Mouse (Mus musculus) thymus, postnatal 36 days (tissue): ENCODE measurements around the gene Ppp1r10.

Experiments used
- DNase-seq, 2 experiments: peaks; one replicate each; pipeline ENCODE4 v3.0.0; 2022; ENCODE audit warnings: mixed read lengths in 2 of 2

Ppp1r10 gene

DNA sequence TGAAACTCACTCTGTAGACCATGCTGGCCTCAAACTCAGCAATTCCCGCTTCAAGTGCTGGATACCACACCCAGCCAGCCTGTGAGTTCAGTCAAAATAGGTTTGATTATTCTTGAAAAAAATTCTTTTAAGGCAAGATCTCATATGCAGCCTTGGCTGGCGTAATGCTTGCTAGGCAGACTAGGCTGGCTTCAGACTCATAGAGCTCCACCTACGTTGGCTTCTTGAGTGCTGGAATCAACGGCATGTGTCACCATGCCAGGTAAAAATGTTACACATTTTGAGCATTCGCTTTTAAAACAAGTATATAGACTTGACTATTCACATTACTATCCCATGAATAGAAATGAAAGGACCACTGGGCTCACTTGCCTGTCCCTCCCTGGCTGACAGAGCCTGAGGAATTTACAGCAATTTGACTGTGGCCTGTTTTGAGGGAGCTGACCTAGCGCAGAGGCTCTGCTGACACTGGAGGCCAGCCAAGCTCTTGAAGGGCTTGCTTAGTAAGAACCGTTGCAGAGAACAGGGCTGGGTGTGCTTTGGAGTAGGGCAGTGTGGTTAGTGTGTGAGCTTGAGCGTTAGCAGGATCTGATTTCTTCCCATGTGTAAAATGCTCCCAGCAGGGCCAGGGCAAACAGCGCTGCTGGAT is 12.8 kb upstream of the Ppp1r10 start:
- no peak for DNase-seq

DNA sequence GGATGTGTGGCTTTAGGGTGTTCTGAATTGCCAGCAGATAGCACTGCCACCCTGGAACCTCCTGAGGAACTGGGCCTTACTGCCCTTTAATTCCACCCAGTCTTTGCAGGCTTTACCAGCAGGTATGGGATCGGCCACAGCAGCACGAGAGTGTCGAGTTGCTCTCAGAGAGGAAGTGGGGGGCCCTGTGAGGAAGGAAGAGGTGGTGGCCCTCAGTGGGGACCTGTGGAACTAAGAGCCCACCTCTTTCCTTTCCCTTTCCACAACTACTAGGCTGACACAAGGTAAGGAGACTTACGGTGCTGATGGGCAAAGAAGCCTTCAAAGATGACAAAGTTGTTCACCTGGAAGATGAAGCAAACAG is 12.3 kb upstream of the Ppp1r10 start:
- peak in 1 of 2 experiments; percentile 33 for DNase-seq

DNA sequence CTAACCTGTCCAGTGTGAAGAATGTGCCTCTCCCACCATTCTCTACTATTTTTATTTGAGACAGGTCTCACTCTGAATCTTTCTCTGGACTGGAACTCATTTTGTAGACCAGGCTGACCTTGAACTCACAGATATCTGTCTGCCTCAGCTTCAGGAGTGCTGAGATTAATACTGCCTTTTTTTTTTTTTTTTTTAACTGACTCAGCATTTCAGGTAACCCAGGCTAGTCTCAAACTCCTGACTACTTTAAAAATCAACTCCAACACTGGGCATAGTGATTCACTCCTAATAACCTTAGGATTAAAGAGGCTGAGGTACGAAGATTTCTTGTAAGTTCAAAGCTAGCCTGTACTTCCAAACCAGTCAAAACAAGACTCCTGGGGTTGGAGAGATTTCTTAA is 10.6 kb upstream of the Ppp1r10 start:
- DNase-seq: no peak

DNA sequence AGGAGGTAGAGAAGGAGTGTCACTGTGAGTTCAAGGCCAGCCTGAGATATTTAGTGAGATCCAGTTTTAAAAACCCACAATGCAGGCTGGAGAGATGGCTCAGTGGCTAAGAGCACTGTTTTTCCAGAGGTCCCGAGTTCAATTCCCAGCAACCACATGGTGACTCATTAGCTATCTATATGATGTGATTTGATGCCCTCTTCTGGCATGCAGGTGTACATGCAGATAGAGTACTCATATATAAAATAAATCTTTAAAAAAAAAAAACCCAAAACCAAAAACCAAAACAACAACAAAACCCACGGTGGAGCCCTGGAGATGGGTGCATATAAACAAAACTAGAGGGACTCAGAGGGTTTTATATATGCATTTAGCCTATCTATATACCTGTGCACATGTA is 8.6 kb upstream of the Ppp1r10 start:
- DNase-seq: no peak

DNA sequence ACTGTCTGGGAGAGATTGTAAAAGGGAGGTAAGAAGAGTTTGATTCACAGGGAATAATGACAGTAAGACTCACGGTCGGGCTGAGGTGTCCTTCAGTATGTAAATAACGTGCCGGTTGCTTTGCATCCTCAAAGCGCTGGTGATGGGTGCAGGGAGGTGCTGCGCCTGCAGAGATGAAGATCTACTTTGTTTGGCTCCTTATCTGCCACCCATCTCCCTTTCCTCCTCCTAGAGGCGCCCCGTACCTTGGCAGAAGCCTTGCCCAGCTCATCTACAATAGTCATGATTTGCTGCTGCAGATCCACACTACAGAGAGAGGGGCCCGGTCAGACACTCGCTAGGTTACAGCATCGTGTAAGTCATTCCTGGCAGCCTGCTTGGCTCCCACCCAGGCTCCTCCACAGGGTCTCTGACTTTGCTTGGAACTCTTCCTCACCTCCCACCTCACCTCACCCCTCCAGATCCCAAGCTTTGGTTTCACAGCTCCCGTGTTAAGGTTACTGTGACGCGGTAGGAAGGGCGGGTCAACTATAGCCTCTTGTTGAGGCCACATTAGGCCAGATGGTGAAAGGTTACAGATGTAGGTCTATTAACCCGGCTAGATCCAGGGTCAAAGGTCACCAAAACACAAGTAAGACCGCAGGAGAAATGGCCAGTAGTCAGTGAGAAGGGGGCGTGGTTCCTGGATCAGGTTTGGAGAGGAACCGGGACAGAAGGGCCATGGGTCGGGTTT is 6.9 kb upstream of the Ppp1r10 start:
- no peak for DNase-seq

DNA sequence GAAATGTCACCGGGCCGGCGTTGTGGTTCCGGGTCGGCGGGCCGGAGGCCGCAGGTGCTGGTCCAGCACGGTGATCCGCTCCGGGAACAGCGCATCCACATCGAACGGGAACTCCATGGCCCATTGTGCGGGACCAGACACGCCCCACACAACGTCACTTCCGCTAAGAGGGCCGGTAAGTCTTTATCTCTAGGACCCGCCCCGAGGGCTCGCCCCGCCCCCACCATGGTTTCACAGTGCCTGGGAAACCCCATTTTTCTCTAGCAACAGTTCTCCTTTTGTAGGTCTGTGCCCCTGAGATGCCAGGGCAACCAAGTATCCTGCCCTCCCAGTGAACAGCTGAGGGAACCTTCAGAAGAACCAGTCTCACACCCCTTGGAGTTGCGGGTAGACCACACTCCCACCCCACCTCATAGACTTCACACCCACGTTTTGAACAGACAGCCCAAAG is 6.3 kb upstream of the Ppp1r10 start, which contains the start of gene Atat1:
Gene Atat1 (minus strand): TSS at position 157 of the 451 bp plus-strand sequence.
- DNase-seq: peak; percentile 94 to 95

DNA sequence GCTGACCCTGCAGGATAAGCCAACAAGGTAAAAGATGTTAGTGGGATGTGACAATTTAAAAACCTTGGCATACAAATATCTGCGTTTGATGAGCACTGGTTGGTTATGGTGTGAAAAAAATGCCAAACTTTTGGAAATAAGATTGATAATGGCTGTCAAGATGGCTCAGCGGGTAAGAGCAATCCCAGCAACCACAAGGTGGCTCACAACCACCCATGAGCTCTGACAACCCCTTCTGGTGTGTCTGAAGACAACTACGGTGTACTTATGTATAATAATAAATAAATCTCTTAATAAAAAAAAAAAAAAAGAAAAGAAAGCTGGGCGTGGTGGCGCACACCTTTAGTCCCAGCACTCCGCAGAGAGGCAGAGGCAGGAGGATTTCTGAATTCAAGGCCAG is 1.3 kb upstream of the Ppp1r10 start:
- no peak for DNase-seq

DNA sequence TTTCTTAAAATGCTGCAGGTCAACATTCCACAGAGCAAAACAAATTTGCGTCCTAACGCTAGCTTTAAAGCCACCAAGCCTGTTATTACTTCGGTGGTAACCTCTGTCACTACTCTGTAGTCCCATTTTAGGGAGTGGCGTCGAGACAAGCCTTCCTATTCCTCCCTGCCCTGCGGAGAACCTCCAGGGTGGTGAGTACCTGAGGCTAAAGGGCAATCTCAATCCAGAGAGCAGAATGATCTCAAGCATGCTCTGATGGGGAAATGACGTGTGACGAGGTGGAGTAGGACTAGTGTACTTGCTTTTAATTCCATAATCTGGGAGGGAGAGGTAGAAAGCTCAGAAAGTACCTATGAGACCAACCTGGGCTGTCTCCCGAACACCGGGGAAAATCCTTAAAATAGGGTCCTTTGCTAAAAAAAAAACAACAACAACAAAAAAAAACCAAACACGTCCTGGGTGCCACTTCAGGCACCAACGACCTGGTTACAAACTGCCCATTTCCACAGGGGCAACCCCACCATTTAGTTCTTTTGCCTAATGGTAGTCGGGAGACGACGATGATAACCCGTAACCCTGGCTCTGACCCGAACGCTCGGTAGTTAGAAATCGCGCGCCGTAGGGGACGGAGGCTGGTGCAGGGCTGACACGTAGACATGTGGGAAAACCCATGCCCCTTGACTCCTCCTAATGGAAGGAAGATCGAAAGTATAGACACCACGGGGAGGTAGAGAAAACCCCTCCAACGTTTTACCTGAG is 517 bp upstream of the Ppp1r10 start:
- no peak for DNase-seq

DNA sequence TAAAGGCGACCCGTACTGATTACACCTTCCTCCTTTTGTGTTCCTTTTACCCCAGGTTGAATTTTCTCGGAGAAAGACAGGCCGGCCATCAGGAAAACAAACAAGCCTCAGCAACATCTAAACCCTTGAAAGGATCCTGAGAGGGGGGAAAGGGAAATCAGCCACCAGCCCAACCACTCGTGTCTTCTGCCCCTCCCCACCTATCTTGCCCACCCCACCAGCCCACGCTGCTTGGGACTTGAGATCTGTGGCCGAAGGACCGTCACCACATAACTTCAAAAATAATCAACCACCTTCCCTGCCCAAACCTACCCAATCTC is 869 bp downstream of the Ppp1r10 start:
- peak in 1 of 2 experiments; percentile 60 for DNase-seq

DNA sequence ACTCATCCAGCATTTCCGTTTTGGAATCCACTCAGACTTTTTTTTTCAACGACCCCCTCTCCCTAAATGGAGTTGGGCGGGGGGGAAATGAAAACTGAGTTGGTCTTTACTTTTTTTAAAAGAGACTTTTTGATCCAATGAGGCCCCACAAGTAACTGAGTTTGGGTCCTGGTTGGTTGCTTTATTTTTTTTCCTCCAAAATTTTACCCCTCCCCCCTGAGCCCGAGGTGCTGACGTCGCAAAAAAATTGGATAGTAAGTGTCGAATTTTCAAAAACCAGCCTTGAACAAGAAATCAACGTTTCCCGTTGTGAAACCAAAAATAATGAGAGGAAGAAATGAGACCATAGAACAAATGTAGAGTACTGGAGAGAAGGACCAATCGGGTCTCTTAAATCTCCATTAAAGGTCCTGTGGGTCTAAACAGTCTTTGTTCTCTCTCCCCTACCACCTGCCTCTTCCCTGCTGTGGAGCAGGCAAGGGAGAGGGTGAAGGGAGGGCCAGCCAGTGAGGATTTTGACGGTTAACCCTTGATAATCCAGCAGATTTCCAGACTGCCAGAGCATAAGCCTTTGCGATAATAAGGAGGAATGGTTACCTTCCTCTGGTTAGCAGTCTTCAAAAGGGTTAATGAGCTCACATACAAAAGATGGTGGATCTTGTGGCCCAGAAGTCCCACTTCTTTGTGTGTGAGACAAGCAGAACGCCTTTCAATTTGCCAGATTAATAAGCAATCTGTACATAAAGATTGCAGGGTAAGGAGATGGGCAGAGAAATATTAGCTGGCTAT is 1.4 kb downstream of the Ppp1r10 start:
- peak; percentile 51 to 52 for DNase-seq

DNA sequence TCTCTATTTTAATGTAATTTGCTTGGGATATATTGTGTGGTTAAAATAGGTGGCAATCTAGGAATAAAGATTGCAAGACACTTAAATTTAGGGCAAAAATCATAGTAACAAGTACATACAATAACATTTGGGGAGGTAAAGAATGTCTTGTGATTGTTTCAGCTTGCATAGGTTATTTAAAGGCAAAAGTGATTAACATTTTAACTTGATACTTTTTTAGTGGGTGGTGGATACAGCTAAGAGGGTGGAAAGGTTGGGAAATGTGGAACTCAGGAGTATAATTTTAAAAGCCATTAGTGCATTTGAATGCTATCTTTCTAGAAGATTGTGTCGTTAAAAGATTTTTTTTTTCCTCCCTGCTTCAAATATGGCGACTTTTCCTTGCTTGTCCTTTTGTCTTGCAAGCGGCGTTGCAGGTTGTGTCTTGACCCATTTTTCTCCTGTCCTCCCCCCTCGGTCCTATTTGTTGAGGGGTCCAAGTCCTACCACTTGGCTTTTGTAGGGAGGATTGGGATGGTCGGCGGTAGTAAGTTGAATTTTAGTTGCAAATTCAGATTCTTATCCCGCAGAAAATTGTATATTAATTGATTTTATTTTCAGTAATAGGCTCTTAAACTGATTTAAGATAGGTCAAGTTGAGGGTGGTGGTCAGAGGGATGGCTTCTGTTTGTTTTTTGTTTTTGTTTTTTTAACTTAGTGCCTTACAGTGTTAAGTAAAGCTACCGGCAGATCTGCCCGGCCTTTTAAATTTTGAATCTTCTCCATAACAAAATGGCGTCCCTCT is 2.2 kb downstream of the Ppp1r10 start:
- peak; percentile 43 to 44 for DNase-seq

DNA sequence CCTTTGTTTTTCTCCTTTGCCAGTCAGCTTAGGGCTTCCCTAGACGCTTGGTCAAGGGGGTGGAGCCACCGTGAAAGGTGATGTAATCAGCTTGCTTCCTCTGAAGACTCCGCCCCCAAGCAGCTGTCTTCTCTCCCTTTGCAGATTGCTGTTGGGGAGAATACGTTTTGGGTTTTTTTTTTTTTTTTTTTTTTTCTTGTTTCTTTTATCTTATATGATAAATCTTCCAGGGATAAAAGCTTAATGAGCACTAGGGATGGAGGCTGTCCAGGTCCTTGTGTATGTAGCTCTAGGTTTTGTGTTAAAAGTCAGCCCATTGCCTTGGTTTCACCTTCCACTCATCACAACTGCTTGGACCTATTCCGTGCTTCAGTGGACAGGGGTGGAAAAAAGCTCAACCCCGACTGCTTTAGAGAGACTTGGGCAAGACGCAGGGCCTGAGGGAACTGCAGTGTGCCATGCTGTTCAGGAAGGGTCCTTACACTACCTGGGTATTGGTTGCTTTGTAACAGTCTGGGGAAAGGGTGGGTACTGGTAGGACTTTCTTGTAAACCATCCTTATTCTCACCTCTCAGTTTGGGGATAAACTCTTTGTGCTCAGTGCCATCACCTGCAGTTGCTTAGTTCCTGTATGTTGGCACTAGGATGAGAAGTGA is 3.0 kb downstream of the Ppp1r10 start:
- DNase-seq: peak; percentile 94 to 98

DNA sequence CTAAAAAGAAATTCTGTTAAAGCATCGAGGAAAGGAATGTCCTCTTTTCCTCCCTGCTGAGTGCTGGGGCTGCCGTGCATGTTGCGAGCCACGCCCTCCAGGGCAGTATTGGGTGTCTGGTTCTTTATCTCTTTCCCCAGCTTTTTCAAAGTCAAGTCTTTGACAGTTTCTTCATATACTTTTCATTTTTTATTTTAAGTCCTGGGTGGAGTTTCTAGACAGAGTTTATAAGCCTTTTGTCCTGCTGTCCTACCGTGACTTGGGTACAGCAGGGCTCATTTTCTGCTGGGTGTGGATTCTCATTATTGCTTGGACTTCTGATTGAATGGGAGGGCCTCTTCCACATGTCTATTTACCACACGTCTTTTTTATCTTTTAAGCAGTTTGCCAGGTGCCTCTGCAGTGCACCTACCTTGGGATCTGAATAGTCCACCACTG is 3.6 kb downstream of the Ppp1r10 start:
- DNase-seq: no peak

DNA sequence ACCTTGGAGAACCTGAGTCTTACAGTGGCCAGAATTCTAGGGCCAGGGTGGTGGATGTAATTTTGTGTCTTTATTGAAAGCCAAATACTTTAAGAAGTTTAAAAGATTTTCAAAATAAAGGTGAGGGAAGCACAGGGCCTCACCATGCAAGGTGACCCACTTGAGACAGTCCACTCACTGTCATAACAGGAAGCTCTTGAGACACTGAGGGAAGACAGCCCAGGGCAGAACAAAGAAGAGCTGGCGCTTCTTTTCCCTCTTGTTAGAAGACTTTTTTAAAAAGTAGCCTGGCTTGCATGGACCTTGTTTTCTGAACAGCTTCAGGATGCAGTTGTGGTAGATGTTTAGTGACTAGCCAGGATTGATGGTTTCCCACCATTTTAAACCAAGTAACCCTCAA is 4.2 kb downstream of the Ppp1r10 start:
- DNase-seq: no peak

DNA sequence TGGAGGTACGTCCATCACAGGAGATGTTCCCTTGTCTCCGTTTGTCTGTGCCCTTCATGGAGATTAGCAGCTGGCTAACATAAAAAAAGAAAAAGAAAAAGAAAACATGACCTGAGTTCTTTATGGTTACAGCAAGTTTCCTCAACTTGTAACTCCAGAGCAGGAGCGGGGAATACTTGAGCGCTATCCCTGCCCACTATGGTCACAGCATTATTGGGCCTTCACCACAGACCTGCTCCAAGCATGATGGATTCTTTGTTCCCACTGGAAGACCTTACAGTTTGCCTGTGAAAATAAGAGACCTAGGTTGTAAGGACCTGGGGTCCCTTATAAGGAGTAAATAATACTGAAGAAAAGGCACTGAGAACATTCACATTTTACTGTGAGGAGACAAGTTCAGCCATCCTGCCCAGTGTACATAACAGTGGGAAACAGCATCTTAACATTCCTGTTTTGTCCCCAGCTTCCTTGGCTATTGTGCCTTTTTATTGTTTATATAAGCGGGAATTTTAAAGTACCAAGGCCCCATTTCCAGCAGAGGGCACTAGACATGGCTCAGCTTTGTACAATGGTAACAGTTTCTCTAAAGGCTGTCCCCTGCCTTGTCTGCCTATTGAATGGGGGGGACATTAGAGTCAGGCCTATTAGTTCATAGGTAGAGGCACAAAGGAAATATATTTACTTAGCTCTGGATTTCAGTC is 4.8 kb downstream of the Ppp1r10 start:
- no peak for DNase-seq

DNA sequence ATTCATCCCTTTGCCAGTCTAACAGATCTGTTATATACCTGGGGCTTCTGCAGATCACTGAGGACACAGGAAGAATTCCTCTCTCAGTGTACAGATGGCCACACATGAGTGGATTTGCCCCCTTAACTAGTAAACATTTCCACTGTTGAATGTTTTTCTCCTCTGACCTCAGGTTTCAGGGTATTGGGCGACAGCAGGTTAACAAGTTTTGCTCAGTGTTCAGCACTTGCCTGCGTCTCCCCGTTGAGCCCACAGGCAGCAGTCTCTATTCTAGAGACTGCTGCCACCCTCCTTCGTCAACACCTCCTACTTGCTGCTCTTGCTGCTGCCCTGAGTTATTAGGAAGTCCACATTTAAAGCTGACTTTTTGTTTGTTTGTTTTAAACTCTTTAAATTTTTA is 5.5 kb downstream of the Ppp1r10 start:
- no peak for DNase-seq

DNA sequence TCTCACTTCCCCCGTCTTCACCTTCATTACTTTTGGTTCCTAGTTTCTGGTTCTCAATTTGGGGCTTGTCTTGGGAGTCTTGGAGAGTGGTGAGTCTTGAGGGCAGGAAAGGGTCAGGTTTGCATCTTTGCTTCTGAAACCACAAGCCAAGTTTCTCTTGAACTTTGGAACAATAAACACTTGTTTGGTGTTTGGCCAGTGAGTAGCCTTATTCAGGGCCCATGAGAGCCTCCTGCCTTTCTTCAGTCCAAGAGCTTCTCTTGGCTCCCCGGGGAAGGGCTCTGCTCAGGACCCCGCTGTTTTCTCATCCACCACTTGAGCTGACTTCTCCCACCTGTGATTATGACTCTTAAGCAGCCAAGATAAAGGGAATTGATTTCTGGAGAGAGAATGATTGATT is 6.3 kb downstream of the Ppp1r10 start:
- DNase-seq: no peak

DNA sequence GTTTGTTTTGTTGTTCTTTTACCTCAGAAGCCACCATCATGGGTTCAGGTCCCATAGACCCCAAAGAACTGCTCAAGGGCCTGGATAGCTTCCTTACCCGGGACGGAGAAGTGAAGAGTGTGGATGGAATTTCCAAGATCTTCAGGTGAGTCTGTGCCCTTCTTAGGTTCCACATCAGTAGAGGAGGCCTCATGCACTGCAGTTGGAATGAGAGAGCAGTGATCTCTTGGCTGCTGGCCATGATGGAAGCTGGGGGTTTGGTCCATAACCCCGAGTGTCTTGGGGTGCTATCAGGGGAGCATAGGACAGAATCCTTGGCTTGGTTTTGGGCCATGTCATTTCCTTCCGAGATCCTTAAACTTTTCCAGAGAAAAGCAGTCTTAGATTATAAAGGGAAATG is 7.0 kb downstream of the Ppp1r10 start:
- DNase-seq: no peak

DNA sequence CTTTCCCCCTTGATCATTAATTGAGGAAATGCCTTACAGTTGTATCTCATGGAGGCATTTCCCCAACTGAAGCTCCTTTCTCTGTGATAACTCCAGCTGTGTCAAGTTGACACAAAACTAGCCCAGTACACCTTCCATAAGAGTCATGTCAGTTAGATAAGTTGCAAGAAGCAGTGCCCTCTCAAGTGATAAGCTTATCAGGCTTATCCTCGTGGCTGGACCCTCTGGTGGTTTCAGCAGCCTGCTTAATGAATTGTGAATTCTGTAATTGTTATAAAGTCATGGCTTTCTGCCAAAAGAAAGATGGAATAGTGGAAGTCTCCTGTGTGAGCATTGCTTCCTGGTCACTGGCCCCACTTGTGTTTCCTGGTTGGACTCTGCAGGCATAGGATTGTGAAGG is 11.2 kb downstream of the Ppp1r10 start:
- DNase-seq: no peak

DNA sequence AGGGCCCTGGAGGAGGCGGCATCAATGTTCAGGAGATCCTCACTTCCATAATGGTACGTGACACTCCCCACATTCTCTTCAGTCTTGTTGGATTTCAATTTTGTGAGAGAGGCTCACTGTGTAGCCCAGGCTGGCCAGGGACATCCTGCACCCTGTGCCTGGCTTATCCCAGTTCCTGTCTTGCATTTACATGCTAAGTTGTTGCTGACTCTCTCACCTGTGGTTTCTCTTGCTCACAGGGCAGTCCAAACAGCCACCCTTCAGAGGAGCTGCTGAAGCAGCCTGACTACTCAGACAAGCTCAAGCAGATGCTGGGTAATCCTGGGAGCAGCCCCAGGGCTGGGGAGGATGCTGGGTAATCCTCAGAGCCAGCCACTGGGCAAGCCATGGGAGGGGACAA is 13.3 kb downstream of the Ppp1r10 start:
- no peak for DNase-seq

DNA sequence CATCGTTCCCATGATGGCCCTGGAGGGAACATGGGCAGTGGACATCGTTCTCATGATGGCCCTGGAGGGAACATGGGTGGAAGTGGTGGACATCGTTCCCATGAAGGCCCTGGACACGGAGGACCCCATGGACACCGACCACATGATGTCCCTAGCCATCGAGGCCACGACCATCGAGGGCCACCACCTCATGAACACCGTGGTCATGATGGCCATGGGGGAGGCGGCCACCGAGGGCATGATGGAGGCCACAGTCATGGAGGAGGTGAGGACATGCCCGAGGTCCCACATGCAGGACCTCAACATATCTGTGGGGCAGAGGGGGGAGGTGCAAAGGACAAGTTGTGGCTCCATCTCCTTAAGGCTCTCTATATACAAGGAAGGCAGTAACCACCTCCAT is 14.4 kb downstream of the Ppp1r10 start:
- no peak for DNase-seq
